Mouse (Mus musculus): ENCODE measurements around the gene Abt1. TPM values are rescaled to one million over a fixed set of nuclear protein-coding genes. Genes with fewer than 3 reads are reported as not detected.

Abt1 gene
- total RNA-seq, 1 experiment from 2014 or later: 6.9 TPM

Other genes starting within 250 kb of the Abt1 start
- not detected in 2 replicates for gene Vmn1r220, start 235.9 kb downstream of the Abt1 start, total RNA-seq (2021)
- not detected in 2 replicates for gene Vmn1r221, start 209.7 kb downstream of the Abt1 start, total RNA-seq (2021)
- not detected in 2 replicates for gene Vmn1r222, start 187.9 kb downstream of the Abt1 start, total RNA-seq (2021)
- gene Vmn1r223, start 176.7 kb downstream of the Abt1 start, total RNA-seq (2021): not detected in 2 replicates
- 19.7 and 30.1 TPM in 2 replicates for gene Zfp322a, start 54.7 kb downstream of the Abt1 start, total RNA-seq (2021)
- gene Btn1a1, start 42.0 kb upstream of the Abt1 start, total RNA-seq (2021): not detected in 2 replicates
- not detected in 2 replicates for gene Btn2a2, start 65.0 kb upstream of the Abt1 start, total RNA-seq (2021)
- 474 and 516 TPM in 2 replicates for gene Hist1h4h, start 107.2 kb upstream of the Abt1 start, total RNA-seq (2021)
- gene Hist1h2af, start 110.0 kb upstream of the Abt1 start, total RNA-seq (2021): 63.3 and 106 TPM in 2 replicates
- gene Hist1h3g, start 111.6 kb upstream of the Abt1 start, total RNA-seq (2021): 24.0 and 39.4 TPM in 2 replicates
- 6.6 and 6.8 TPM in 2 replicates for gene Hist1h2bh, start 119.5 kb upstream of the Abt1 start, total RNA-seq (2021)
- 33.9 and 36.7 TPM in 2 replicates for gene Hist1h3f, start 120.2 kb upstream of the Abt1 start, total RNA-seq (2021)
- gene Hist1h4f, start 127.8 kb upstream of the Abt1 start, total RNA-seq (2021): 127 and 189 TPM in 2 replicates
- gene Hist1h1d, start 129.4 kb upstream of the Abt1 start, total RNA-seq (2021): 9.5 TPM in 2 replicates
- gene Hist1h3e, start 138.5 kb upstream of the Abt1 start, total RNA-seq (2021): 66.8 and 86.4 TPM in 2 replicates
- gene Hist1h2ae, start 147.4 kb upstream of the Abt1 start, total RNA-seq (2021): 14.5 and 15.5 TPM in 2 replicates
- gene Hist1h2bg, start 147.5 kb upstream of the Abt1 start, total RNA-seq (2021): 106 and 130 TPM in 2 replicates
- 61.2 and 62.9 TPM in 2 replicates for gene Hist1h2bf, start 150.3 kb upstream of the Abt1 start, total RNA-seq (2021)
- gene Hist1h2ad, start 150.5 kb upstream of the Abt1 start, total RNA-seq (2021): 2.3 and 9.6 TPM in 2 replicates
- 12.9 and 16.6 TPM in 2 replicates for gene Hist1h3d, start 151.9 kb upstream of the Abt1 start, total RNA-seq (2021)
- 174 and 185 TPM in 2 replicates for gene Hist1h4d, start 157.7 kb upstream of the Abt1 start, total RNA-seq (2021)
- 18.6 and 18.8 TPM in 2 replicates for gene Hist1h2be, start 197.3 kb upstream of the Abt1 start, total RNA-seq (2021)
- gene Hist1h1e, start 198.7 kb upstream of the Abt1 start, total RNA-seq (2021): 102 and 118 TPM in 2 replicates

Data from adrenal gland, postnatal 25 days (tissue).